Mouse (Mus musculus): ENCODE data around the gene Med4. TPM values are rescaled to one million over a fixed set of nuclear protein-coding genes. Genes with fewer than 3 reads are reported as not detected.

The Med4 gene
- total RNA-seq, 2 experiments from 2014 or later, result 25.3 to 27.5 TPM

DNA sequence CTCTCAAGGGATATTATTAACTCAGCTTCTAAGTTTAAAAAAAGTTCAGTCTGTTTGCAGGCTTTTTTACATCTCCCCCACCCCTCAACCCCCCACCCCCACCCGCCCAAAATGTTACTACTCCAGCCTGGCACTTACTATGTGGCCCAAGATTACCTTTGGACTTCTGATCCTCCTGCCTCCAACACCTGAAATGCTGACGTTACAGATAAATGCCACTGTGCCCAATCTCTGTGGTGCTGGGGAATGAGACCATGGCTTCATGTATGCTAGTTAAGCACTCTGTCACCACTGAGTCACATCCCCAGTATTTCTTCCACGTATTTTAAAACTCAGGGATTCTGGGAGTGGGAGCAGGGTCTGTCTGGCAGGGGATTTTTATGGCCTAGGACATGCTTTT, 40.5 kb downstream of the Med4 start:
- intact Hi-C loops (cut with DNase I), result no loop called here
- DNase-seq (ENCODE audit: low spot score in 2 of 2), result no peak

DNA sequence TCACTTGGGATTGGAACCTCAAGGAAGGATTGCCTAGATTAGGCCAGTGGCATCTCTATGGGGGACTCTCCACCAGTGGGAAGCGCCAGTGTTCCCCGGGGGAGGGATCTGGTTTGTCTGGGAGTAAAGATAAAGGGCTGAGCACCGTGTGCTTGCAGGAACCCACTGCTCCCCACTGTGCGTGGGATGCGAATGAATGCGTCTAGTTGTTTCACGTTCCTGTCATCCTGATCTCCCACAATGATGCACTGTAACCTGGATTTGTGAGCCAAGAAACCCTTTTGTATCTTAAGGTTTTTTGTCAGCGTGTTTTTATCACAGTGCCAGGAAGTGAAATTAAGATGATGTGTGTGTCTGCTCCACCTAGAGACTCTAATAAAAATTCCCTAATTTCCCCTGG, 40.9 kb downstream of the Med4 start:
- DNase-seq (ENCODE audit: low spot score in 2 of 2), result peak in 1 of 2 experiments; percentile 34

DNA sequence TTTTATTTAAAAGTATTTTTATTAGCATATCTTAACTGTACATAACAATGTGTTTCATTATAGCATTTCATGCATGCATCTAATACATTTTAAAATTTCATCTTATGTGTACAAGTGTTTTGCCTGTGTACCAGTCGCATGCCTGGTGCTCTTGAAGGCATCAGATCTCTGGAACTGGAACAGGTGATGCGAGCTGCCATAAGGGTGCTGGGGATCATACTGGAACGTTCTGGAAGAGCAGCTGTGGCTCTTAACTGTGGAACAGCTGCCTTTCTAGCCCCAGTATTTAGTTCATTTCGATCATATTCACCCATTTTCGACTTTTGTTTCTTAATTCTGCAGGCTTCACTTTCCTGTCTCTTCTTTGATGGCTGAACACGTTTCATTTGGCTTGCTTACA, 41.3 kb downstream of the Med4 start:
- DNase-seq (ENCODE audit: low spot score in 2 of 2), result no peak
- intact Hi-C loops (cut with DNase I), result no loop called here

More for the DNA sequence above, 40.9 kb downstream of the Med4 start:
- intact Hi-C loops (cut with DNase I), result no loop called here

DNA sequence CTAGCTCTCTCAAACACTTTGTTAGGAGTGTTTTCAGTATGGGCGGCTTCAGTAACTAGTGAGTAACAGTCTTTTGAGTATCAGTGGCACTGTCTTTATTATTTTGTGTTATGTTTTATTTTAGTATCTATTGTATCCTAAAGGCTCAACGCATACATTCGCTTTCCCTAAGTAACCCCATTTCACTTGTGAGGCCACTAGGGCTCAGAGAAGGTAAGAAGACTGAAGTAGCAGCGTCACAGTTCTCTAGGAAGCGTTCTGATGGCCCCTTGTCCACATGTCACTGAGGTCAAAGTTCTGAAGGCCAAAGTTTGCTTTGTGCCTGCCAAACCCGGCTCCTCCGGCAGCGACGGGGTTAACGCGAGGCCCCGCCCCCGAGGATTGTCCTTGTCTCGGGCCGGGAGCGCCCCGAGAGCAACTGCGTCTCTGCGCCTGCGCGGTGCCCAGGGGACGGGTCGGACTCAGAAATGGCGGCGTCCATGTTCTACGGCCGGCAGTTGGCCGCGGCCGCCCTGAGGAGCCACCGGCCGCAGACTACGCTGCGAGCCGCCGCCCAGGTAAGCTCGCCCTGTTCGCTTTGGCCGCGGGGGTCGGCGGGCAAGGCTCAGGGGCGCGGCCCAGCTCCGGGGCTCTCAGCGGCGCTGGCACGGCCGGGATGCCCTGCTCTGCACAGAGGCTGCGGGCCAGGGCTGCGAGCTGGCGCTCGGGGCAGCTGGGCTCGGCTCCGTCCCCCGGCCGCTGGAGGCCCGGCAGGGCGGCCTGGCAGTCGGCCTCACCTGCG, 42.7 kb downstream of the Med4 start:
- DNase-seq (ENCODE audit: low spot score in 2 of 2), result peak; percentile 94 to 95
- intact Hi-C loops (cut with DNase I), result no loop called here

DNA sequence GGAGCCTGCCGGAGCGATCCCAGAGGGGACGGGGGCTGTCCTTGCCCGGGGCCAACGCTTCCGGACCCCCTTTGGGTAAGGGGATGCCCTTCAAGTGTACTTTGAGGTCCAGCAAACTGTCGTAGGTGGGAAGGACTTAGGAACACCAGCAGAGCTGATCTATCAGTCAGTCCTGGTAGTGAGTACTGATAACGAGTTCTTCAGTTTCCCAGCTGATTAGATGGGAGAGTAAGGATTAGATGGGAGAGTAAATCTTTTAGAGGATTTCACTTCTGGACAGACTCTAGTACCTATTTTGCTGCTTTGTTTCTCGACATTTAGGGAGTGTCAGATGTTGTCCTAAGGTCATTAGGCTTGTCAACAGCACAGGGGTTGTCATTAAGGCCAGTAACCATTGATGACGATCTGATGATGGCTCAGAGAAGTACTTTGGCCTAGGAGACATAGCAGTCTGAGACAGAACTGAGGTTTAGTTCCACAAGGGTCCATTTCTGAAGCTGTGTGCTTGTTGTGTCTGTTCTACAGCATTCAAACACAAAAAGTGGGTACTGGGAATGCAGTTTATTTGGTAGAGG, 43.4 kb downstream of the Med4 start:
- intact Hi-C loops (cut with DNase I), result no loop called here
- no peak for DNase-seq (ENCODE audit: low spot score in 2 of 2)

Other genes starting within 250 kb of the Med4 start
- 10 to 100 TPM; 32.4 to 33.0 TPM for gene Rb1, start 184.2 kb upstream of the Med4 start, total RNA-seq (2021)
- gene Itm2b, start 124.7 kb upstream of the Med4 start, total RNA-seq (2021), result 100 to 1,000 TPM; 732 to 742 TPM
- 100 to 1,000 TPM; 150 to 155 TPM for gene Sucla2, start 15.3 kb downstream of the Med4 start, total RNA-seq (2021)
- gene Nudt15, start 38.2 kb downstream of the Med4 start, total RNA-seq (2021), result 1 to 10 TPM; 5.8 to 8.0 TPM
- under 1 TPM; 0.21 to 0.31 TPM for gene Gm21750, start 151.2 kb downstream of the Med4 start, total RNA-seq (2021)

Measured in left cerebral cortex, postnatal 14 days (tissue).